Mouse (Mus musculus): ENCODE data around the gene Slc18b1. TPM values are rescaled to one million over a fixed set of nuclear protein-coding genes. Genes with fewer than 3 reads are reported as not detected.

Gene Slc18b1
- total RNA-seq, 2 experiments from 2014 or later = 4.2 to 7.3 TPM

Other genes starting within 250 kb of the Slc18b1 start
- gene Rps12, start 9.7 kb upstream of the Slc18b1 start, total RNA-seq (2021) = 100 to 1,000 TPM; 183 to 193 TPM
- gene Vnn3, start 54.5 kb downstream of the Slc18b1 start, total RNA-seq (2021) = under 1 TPM in 1 of 2 experiments, not detected in 1; 0.25 TPM
- under 1 TPM; 0.09 to 0.11 TPM for gene Vnn1, start 97.7 kb downstream of the Slc18b1 start, total RNA-seq (2021)
- gene Taar1, start 123.4 kb downstream of the Slc18b1 start, total RNA-seq (2021) = not detected
- not detected for gene Taar2, start 141.6 kb downstream of the Slc18b1 start, total RNA-seq (2021)
- gene Taar3, start 152.6 kb downstream of the Slc18b1 start, total RNA-seq (2021) = not detected
- not detected for gene Taar4, start 163.5 kb downstream of the Slc18b1 start, total RNA-seq (2021)
- gene Taar5, start 173.7 kb downstream of the Slc18b1 start, total RNA-seq (2021) = not detected
- not detected for gene Taar6, start 188.7 kb downstream of the Slc18b1 start, total RNA-seq (2021)
- gene Taar7a, start 196.5 kb downstream of the Slc18b1 start, total RNA-seq (2021) = not detected
- not detected for gene Taar7b, start 203.0 kb downstream of the Slc18b1 start, total RNA-seq (2021)
- not detected for gene Taar7d, start 230.2 kb downstream of the Slc18b1 start, total RNA-seq (2021)
- gene Taar7e, start 240.6 kb downstream of the Slc18b1 start, total RNA-seq (2021) = not detected

Measured in gastrocnemius, adult 18-20 months (tissue).